Mouse (Mus musculus): ENCODE measurements around the gene Pip4k2c.
"Not testable (repeated sequence)": the region's sequence is repeated elsewhere in the genome, so short reads cannot be mapped to it uniquely, and the experiment has no call there.

Gene Pip4k2c

GRCm38 (mm10) chr10:127167614-127168192, 43.7 kb downstream of the Pip4k2c start:
- DNase-seq, result peak in 1 of 2 experiments; percentile 13

- DNase-seq, result peak; percentile 14 to 24
Measured at GRCm38 (mm10) chr10:127166771-127167613, 44.4 kb downstream of the Pip4k2c start.

GRCm38 (mm10) chr10:127166404-127166715, 45.0 kb downstream of the Pip4k2c start:
- no peak for DNase-seq

- DNase-seq, result peak; percentile 72 to 75
Measured at GRCm38 (mm10) chr10:127165654-127166403, 45.6 kb downstream of the Pip4k2c start.

- peak; percentile 72 to 76 for DNase-seq
Measured at GRCm38 (mm10) chr10:127165354-127165653, 46.1 kb downstream of the Pip4k2c start.

- DNase-seq, result peak; percentile 89 to 90
Measured at GRCm38 (mm10) chr10:127164631-127165353, 46.6 kb downstream of the Pip4k2c start, which contains the start of gene B4galnt1. TSS of gene B4galnt1 (plus strand) at chr10:127165225.

GRCm38 (mm10) chr10:127164190-127164589, 47.2 kb downstream of the Pip4k2c start:
- no peak for DNase-seq

- not testable (repeated sequence) for DNase-seq
Measured at GRCm38 (mm10) chr10:127162771-127163261, 48.6 kb downstream of the Pip4k2c start.

- no peak for DNase-seq
Measured at GRCm38 (mm10) chr10:127160728-127161127, 50.7 kb downstream of the Pip4k2c start.

GRCm38 (mm10) chr10:127160081-127160480, 51.3 kb downstream of the Pip4k2c start:
- DNase-seq, result no peak

GRCm38 (mm10) chr10:127158471-127158870, 52.9 kb downstream of the Pip4k2c start:
- no peak for DNase-seq

GRCm38 (mm10) chr10:127156511-127156910, 54.9 kb downstream of the Pip4k2c start:
- no peak for DNase-seq

- no peak for DNase-seq
Measured at GRCm38 (mm10) chr10:127156089-127156488, 55.3 kb downstream of the Pip4k2c start.

GRCm38 (mm10) chr10:127154652-127155051, 56.7 kb downstream of the Pip4k2c start:
- no peak for DNase-seq

GRCm38 (mm10) chr10:127154241-127154640, 57.1 kb downstream of the Pip4k2c start:
- DNase-seq, result no peak

GRCm38 (mm10) chr10:127153323-127153722, 58.1 kb downstream of the Pip4k2c start:
- DNase-seq, result no peak

GRCm38 (mm10) chr10:127152556-127152955, 58.8 kb downstream of the Pip4k2c start:
- not testable (repeated sequence) for DNase-seq

GRCm38 (mm10) chr10:127151233-127151632, 60.2 kb downstream of the Pip4k2c start:
- not testable (repeated sequence) for DNase-seq

GRCm38 (mm10) chr10:127150471-127150872, 60.9 kb downstream of the Pip4k2c start:
- DNase-seq, result no peak

- DNase-seq, result no peak
Measured at GRCm38 (mm10) chr10:127147135-127147534, 64.2 kb downstream of the Pip4k2c start.
